Mouse (Mus musculus) hematopoietic multipotent progenitor cell, adult 10-12 weeks (in vitro differentiated cells): ENCODE data around the gene C130026I21Rik. TPM values are rescaled to one million over a fixed set of nuclear protein-coding genes. Genes with fewer than 3 reads are reported as not detected.

Experiments used
- polyA plus RNA-seq: library from polyadenylated mRNA; stranded (reverse); fragments of >175 nt; gene quantifications from 2 replicates; pipeline ENCODE4 v1.2.3, GENCODE M21; 2012; ENCODE audit warnings: low replicate concordance

The C130026I21Rik gene
- 3.1 and 4.6 TPM in 2 replicates for polyA plus RNA-seq

DNA sequence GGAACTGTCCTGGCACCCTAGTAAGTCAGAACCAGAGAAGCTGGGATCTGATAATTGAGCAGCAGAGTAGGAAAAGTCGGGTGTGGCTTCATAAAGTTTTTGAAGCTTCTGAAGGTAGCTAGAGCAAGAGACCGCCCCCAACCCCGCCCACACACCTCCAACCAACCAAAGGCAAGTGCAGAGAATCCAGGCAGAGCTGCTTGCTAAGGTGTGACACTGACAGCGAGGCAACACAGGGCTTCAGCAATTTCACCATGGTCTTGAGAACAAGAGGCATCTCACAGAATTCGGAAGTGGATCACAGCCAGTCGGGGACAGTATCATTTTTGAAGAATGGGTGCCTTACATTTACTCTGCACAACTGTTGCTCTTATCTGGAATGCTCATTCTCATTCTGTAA lies at the start of gene C130026I21Rik:
Gene C130026I21Rik (minus strand): TSS at position 101 of the 400 bp plus-strand sequence.

GRCm38 (mm10) chr1:85109753-85110152 lies 160.6 kb downstream of the C130026I21Rik start, which contains the start of gene A530032D15Rik:
Gene A530032D15Rik (minus strand): TSS chr1:85109853.

DNA sequence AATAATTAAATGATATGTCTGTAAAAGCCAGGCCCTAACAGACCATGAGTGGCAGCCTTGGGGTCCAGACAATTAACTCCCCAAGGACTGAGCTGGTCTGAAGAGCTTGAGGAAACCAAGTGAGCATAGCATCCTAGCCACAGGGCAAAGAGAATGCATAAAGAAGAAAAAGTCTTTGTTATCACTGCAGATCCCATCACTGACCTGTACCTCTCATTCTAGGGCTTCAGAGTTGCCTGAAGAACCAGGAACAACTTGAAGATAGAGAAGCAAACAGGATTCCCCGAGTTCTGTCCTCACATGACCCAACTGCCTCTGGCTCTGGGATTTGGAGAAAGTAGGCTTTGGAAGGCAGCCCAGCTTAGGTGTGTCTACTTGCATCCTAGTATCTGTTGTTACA lies 170.5 kb downstream of the C130026I21Rik start, which contains the start of gene Gm10553:
Gene Gm10553 (plus strand): TSS at position 301 of the 400 bp plus-strand sequence.

Other genes with a start within 250 kb of the C130026I21Rik start
- not detected in 2 replicates for gene Gm10553, start 170.4 kb downstream of the C130026I21Rik start, polyA plus RNA-seq
- 1.4 and 2.0 TPM in 2 replicates for gene A530032D15Rik, start 160.7 kb downstream of the C130026I21Rik start, polyA plus RNA-seq